Mouse (Mus musculus): ENCODE measurements around the gene Kirrel3. TPM values are rescaled to one million over a fixed set of nuclear protein-coding genes. Genes with fewer than 3 reads are reported as not detected.

Kirrel3 gene
- total RNA-seq, 2 experiments from 2014 or later = 59.8 to 62.6 TPM

DNA sequence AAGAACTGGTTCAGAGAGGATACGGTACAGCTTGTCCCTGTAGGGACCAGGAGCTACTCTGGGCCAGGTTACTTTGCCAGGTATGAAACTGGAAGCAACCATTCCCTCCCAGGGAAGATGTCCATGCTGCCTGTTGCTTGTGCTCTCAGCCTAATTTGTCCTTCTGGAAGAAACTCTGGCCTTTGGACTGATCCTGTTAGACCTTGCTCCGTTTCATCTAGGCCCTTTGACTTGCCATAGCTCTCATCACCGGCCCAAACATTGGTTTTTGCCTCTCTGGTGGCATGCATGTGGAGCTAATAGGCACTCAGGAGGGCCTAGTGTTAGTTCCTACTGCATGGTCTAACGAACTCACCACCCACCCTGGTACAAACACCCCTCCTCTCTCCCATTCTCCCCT is 88.2 kb downstream of the Kirrel3 start:
- TF ChIP-seq CTCF (IDR thresholded peaks at IDR 0.05) = no peak
- Histone ChIP-seq H3K27ac (no peak overlapping the region), H3K4me3 (no peak overlapping the region)
- intact Hi-C loops (cut with DNase I) = no loop called here
- DNase-seq (ENCODE audit: extremely low spot score in 1 of 2, low spot score in 2 of 2) = no peak

- Histone ChIP-seq H3K4me3 (no peak overlapping the region), H3K27ac (no peak overlapping the region)
- TF ChIP-seq CTCF (IDR thresholded peaks at IDR 0.05) = no peak
- peak in 1 of 2 experiments; percentile 30 for DNase-seq (ENCODE audit: extremely low spot score in 1 of 2, low spot score in 2 of 2)
- intact Hi-C loops (cut with DNase I) = loop anchor here (5.0 kb wide), 1 partner anchor 173 kb away; no protein-coding TSS in a partner anchor
Measured at GRCm38 (mm10) chr9:34574611-34575010, 88.9 kb downstream of the Kirrel3 start.

- TF ChIP-seq CTCF (IDR thresholded peaks at IDR 0.05) = no peak
- DNase-seq (ENCODE audit: extremely low spot score in 1 of 2, low spot score in 2 of 2) = no peak
- H3K27ac ChIP-seq = no peak overlapping the region
- no peak overlapping the region for H3K4me3 ChIP-seq
- intact Hi-C loops (cut with DNase I) = loop anchor here (5.0 kb wide), 1 partner anchor 168 kb away; no protein-coding TSS in a partner anchor
Measured at GRCm38 (mm10) chr9:34579174-34579573, 93.5 kb downstream of the Kirrel3 start.

GRCm38 (mm10) chr9:34580059-34580458 is 94.4 kb downstream of the Kirrel3 start:
- intact Hi-C loops (cut with DNase I) = no loop called here
- no peak overlapping the region; the same call in 1 of the 2 replicates for H3K27ac ChIP-seq
- DNase-seq (ENCODE audit: extremely low spot score in 1 of 2, low spot score in 2 of 2) = peak in 1 of 2 experiments; percentile 25

GRCm38 (mm10) chr9:34582496-34582895 is 96.8 kb downstream of the Kirrel3 start:
- intact Hi-C loops (cut with DNase I) = no loop called here
- Histone ChIP-seq H3K4me3 (no peak overlapping the region), H3K27ac (no peak overlapping the region)
- DNase-seq (ENCODE audit: extremely low spot score in 1 of 2, low spot score in 2 of 2) = no peak
- TF ChIP-seq CTCF (IDR thresholded peaks at IDR 0.05) = no peak

More at GRCm38 (mm10) chr9:34580059-34580458, 94.4 kb downstream of the Kirrel3 start:
- peak; percentile 18 for TF ChIP-seq CTCF (IDR thresholded peaks at IDR 0.05)
- H3K4me3 ChIP-seq = no peak overlapping the region

DNA sequence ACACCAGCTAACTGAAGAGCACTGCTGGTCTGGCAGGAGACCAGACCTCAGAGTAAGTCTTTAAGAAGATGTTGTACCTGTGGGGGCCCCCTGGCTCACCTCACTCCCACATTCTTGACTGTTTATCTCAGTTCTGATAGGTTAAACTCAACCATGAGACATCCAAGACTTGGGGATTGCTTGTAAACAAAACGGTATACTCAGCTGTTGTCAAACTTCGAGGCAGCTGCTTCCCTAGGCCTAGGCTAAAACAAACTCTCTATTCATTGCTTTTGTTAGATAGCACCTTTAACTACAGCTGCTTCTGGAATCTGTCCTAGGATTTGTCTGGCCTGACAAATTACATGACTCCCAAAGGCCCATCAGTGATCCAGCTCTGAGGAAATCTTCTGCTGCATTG is 99.8 kb downstream of the Kirrel3 start:
- no peak for DNase-seq (ENCODE audit: extremely low spot score in 1 of 2, low spot score in 2 of 2)
- H3K27ac ChIP-seq = no peak overlapping the region
- intact Hi-C loops (cut with DNase I) = no loop called here
- TF ChIP-seq CTCF (IDR thresholded peaks at IDR 0.05) = no peak
- no peak overlapping the region for H3K4me3 ChIP-seq

- no peak for TF ChIP-seq CTCF (IDR thresholded peaks at IDR 0.05)
- intact Hi-C loops (cut with DNase I) = no loop called here
- H3K4me3 ChIP-seq = no peak overlapping the region
- no peak overlapping the region for H3K27ac ChIP-seq
- no peak for DNase-seq (ENCODE audit: extremely low spot score in 1 of 2, low spot score in 2 of 2)
Measured at GRCm38 (mm10) chr9:34586080-34586479, 100.4 kb downstream of the Kirrel3 start.

GRCm38 (mm10) chr9:34589799-34590198 is 104.1 kb downstream of the Kirrel3 start:
- Histone ChIP-seq H3K4me3 (no peak overlapping the region), H3K27ac (no peak overlapping the region)
- intact Hi-C loops (cut with DNase I) = no loop called here
- DNase-seq (ENCODE audit: extremely low spot score in 1 of 2, low spot score in 2 of 2) = no peak
- no peak for TF ChIP-seq CTCF (IDR thresholded peaks at IDR 0.05)

DNA sequence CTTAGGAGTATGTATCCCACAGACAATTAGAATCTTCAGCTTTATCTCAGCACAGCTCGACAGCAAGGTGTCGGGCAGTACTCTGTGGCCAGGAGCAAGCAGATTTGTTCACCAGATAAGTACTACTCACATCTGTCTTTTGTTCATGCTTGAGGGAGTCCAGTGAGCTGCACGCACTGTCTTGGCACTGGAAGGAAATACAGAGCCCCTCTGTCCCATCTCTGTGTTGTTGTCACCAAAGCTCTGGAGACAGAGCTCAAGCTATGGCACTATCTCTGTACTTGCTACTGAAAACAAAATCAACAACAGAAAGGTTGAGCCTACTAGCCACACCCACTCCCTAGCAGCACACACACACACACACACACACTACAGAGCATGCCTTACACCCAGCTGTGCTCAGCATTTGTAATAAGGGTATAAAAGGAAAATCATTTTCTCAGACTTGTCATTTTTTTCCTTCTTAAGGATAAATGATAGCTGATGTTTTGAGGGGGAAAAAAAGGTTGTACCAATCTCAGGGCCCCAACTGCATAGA is 106.4 kb downstream of the Kirrel3 start:
- intact Hi-C loops (cut with DNase I) = no loop called here
- Histone ChIP-seq H3K27ac (no peak overlapping the region), H3K4me3 (no peak overlapping the region)
- TF ChIP-seq CTCF (IDR thresholded peaks at IDR 0.05) = no peak
- no peak for DNase-seq (ENCODE audit: extremely low spot score in 1 of 2, low spot score in 2 of 2)

DNA sequence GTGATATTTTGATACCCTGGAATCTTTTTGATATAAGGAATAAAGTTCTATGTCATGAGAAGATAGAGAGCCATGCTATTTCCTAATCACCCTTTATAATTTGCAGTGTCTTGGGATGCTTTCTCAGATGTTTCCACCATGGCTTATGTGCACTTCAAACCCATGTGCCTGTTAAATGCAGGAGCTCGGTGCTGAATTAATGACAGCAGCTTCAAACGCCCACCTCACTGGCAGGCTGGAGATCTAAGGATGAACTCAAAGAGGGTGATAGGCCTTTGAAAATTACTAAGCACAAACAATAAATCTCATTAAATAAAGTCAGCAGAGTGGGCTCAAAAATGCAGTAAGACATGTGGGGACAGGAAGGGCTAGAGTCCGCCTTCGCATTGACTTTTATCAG is 108.2 kb downstream of the Kirrel3 start:
- intact Hi-C loops (cut with DNase I) = no loop called here
- DNase-seq (ENCODE audit: extremely low spot score in 1 of 2, low spot score in 2 of 2) = no peak
- no peak overlapping the region for H3K4me3 ChIP-seq
- no peak for TF ChIP-seq CTCF (IDR thresholded peaks at IDR 0.05)
- H3K27ac ChIP-seq = no peak overlapping the region

DNA sequence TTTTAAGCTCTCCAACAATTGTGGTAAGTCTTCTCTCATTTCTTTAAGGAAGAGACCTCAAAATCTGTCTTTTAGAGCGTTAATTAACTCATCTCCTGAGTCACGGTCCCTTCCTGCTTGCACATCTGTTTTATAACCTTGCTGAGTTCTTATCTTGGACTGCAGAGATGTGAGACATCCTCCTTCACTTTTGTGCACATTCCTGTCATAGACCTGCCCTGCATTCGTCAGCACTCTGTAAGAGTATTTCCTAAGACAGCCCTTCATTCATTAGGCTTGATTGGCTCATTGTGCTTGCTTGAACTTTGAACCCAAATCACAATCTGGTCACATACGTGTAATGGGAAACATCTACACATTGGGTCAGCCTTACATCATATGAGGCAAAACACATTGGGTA is 114.6 kb downstream of the Kirrel3 start:
- Histone ChIP-seq H3K4me3 (no peak overlapping the region), H3K27ac (no peak overlapping the region)
- intact Hi-C loops (cut with DNase I) = no loop called here
- no peak for TF ChIP-seq CTCF (IDR thresholded peaks at IDR 0.05)
- no peak for DNase-seq (ENCODE audit: extremely low spot score in 1 of 2, low spot score in 2 of 2)

DNA sequence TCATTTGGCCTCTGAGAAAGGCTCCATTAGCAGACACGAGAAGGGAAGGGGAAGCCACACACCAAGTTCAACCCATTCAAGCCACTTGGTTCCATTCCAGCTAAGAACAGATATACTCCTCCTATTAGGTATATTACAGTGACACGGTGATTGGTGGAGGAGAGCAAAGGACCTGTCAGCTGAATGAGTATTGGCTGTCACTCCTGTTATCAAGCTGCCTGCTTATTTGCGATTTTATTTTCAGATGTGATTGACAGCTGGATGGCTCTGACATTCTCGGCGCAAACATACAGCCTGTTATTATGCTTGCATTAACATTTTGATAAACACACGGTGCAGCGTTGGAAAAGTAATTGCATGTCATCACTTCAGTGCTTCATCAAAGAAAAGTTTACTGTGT is 118.1 kb downstream of the Kirrel3 start:
- Histone ChIP-seq H3K4me3 (no peak overlapping the region), H3K27ac (no peak overlapping the region)
- no peak for TF ChIP-seq CTCF (IDR thresholded peaks at IDR 0.05)
- no peak for DNase-seq (ENCODE audit: extremely low spot score in 1 of 2, low spot score in 2 of 2)
- intact Hi-C loops (cut with DNase I) = no loop called here

DNA sequence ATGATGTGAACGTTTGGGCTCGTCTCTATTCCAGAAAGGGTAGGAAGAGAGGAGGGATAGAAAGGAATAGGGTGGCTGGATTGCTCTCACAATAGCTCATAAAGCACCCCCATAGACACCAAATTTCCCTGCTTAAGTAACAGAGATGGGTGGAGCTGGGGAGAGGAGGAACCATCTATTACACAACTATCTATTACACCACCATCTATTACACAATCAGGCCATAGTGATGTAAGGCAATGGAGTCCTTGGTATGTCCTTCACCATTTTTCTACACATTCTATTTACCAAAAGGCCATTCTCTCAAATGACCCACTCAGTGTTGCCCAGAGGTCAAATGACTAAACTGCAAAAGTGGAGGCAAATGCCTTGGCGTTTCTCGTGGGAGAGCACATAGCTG is 119.2 kb downstream of the Kirrel3 start:
- no peak for DNase-seq (ENCODE audit: extremely low spot score in 1 of 2, low spot score in 2 of 2)
- no peak overlapping the region for H3K4me3 ChIP-seq
- intact Hi-C loops (cut with DNase I) = no loop called here
- TF ChIP-seq CTCF (IDR thresholded peaks at IDR 0.05) = no peak
- no peak overlapping the region for H3K27ac ChIP-seq

Measured in left cerebral cortex, adult 2 months (tissue).